Mouse (Mus musculus): ENCODE results near the gene Tcte2. TPM values are rescaled to one million over a fixed set of nuclear protein-coding genes. Genes with fewer than 3 reads are reported as not detected.

Tcte2 gene
- polyA plus RNA-seq, 1 experiment from 2014 or later = 5.9 TPM

DNA sequence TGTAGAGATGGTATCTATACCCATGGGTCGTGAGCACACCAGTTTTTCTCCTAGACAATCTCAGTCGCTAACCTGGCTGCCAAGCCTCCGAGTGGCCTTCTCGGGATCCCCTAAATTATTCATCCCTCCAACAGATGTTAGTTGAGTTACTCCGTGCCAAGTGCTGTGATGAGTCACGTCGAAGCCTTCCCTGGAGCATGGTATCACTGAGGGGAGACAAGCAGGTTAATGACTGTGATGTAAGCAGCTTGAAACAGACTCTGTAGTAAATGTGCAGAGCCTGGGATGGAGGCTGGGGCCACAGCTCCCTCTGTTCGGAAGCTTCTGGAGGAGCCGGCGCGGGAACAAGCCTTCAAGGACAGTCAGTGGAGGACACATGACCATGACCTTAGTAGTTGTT lies 44.2 kb downstream of the Tcte2 start:
- Histone ChIP-seq H3K4me1 (ENCODE audit: control insufficient read depth, insufficient read depth, low read length) (no peaks in the 10 kb centered on the region), H3K4me3 (replicated peaks; ENCODE audit: low read length) (no peak overlapping the region), H3K27ac (ENCODE audit: low read length) (no peak overlapping the region), H3K36me3 (ENCODE audit: control insufficient read depth, insufficient read depth, low read length) (no peaks in the 10 kb centered on the region), H3K9me3 (replicated peaks; ENCODE audit: control insufficient read depth, low read length) (no peaks in the 10 kb centered on the region), H3K27me3 (ENCODE audit: control insufficient read depth, insufficient read depth, low read length) (no peaks in the 10 kb centered on the region), H3K4me2 (ENCODE audit: low read depth, low read length) (no peak overlapping the region), H3K9ac (ENCODE audit: low read length) (no peak overlapping the region)
- ATAC-seq (ENCODE audit: insufficient read depth, low FRiP score) = no peak
- 82% methylated on average over 11 of the region's 11 CpGs for WGBS

GRCm38 (mm10) chr17:13716336-13716735 lies 45.3 kb downstream of the Tcte2 start:
- Histone ChIP-seq H3K4me1 (ENCODE audit: control insufficient read depth, insufficient read depth, low read length) (no peaks in the 10 kb centered on the region), H3K4me3 (replicated peaks; ENCODE audit: low read length) (no peak overlapping the region), H3K9ac (ENCODE audit: low read length) (no peak overlapping the region), H3K27ac (ENCODE audit: low read length) (no peak overlapping the region), H3K36me3 (ENCODE audit: control insufficient read depth, insufficient read depth, low read length) (no peaks in the 10 kb centered on the region), H3K4me2 (ENCODE audit: low read depth, low read length) (no peak overlapping the region), H3K27me3 (ENCODE audit: control insufficient read depth, insufficient read depth, low read length) (no peaks in the 10 kb centered on the region), H3K9me3 (replicated peaks; ENCODE audit: control insufficient read depth, low read length) (no peaks in the 10 kb centered on the region)
- ATAC-seq (ENCODE audit: insufficient read depth, low FRiP score) = no peak
- WGBS = 72% methylated on average over 6 of the region's 6 CpGs

GRCm38 (mm10) chr17:13715511-13715910 lies 46.1 kb downstream of the Tcte2 start:
- Histone ChIP-seq H3K4me2 (ENCODE audit: low read depth, low read length) (no peak overlapping the region), H3K27me3 (ENCODE audit: control insufficient read depth, insufficient read depth, low read length) (no peaks in the 10 kb centered on the region), H3K27ac (ENCODE audit: low read length) (peak overlapping the region; percentile 58), H3K36me3 (ENCODE audit: control insufficient read depth, insufficient read depth, low read length) (no peaks in the 10 kb centered on the region), H3K9me3 (replicated peaks; ENCODE audit: control insufficient read depth, low read length) (no peaks in the 10 kb centered on the region), H3K9ac (ENCODE audit: low read length) (no peak overlapping the region), H3K4me3 (replicated peaks; ENCODE audit: low read length) (no peak overlapping the region), H3K4me1 (ENCODE audit: control insufficient read depth, insufficient read depth, low read length) (no peaks in the 10 kb centered on the region)
- 70% methylated on average over 9 of the region's 9 CpGs for WGBS
- ATAC-seq (ENCODE audit: insufficient read depth, low FRiP score) = peak; percentile 34; the same call in 1 of the 2 replicates

GRCm38 (mm10) chr17:13714654-13715053 lies 47.0 kb downstream of the Tcte2 start:
- Histone ChIP-seq H3K4me1 (ENCODE audit: control insufficient read depth, insufficient read depth, low read length) (no peaks in the 10 kb centered on the region), H3K4me3 (replicated peaks; ENCODE audit: low read length) (no peak overlapping the region), H3K4me2 (ENCODE audit: low read depth, low read length) (no peak overlapping the region), H3K27me3 (ENCODE audit: control insufficient read depth, insufficient read depth, low read length) (no peaks in the 10 kb centered on the region), H3K27ac (ENCODE audit: low read length) (peak overlapping the region; percentile 19), H3K9ac (ENCODE audit: low read length) (no peak overlapping the region), H3K36me3 (ENCODE audit: control insufficient read depth, insufficient read depth, low read length) (no peaks in the 10 kb centered on the region), H3K9me3 (replicated peaks; ENCODE audit: control insufficient read depth, low read length) (no peaks in the 10 kb centered on the region)
- peak; percentile 31; the same call in 1 of the 2 replicates for ATAC-seq (ENCODE audit: insufficient read depth, low FRiP score)
- WGBS = 62% methylated on average over 4 of the region's 4 CpGs

DNA sequence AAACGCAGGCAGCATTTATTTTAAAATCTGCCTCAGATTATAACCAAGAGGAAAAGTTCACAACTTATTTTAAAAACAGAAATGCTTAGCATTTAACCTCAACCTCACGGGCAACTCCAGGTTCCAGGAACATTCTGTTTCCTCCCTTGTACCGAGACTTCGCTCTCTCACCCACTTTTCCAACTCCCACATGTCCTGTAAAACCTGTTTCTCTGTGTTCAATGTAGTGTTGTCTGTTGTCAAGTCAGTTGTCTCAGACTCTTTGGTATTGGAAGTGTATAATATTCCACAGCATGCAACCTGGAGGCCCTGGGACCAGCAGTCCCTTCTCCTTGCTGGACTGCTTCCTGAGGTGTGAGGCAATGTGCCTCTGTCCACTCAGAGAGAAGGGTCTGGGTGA lies 47.5 kb downstream of the Tcte2 start:
- ATAC-seq (ENCODE audit: insufficient read depth, low FRiP score) = no peak
- H3K36me3 ChIP-seq (ENCODE audit: control insufficient read depth, insufficient read depth, low read length) = no peaks in the 10 kb centered on the region
- no peaks in the 10 kb centered on the region for H3K9me3 ChIP-seq (replicated peaks; ENCODE audit: control insufficient read depth, low read length)
- H3K27me3 ChIP-seq (ENCODE audit: control insufficient read depth, insufficient read depth, low read length) = no peaks in the 10 kb centered on the region
- no peak overlapping the region for H3K4me2 ChIP-seq (ENCODE audit: low read depth, low read length)
- H3K4me1 ChIP-seq (ENCODE audit: control insufficient read depth, insufficient read depth, low read length) = no peaks in the 10 kb centered on the region
- H3K9ac ChIP-seq (ENCODE audit: low read length) = no peak overlapping the region
- no peak overlapping the region for H3K4me3 ChIP-seq (replicated peaks; ENCODE audit: low read length)
- 80% methylated on average over 4 of the region's 4 CpGs for WGBS
- peak overlapping the region; percentile 19; the same call in 1 of the 2 replicates for H3K27ac ChIP-seq (ENCODE audit: low read length)

DNA sequence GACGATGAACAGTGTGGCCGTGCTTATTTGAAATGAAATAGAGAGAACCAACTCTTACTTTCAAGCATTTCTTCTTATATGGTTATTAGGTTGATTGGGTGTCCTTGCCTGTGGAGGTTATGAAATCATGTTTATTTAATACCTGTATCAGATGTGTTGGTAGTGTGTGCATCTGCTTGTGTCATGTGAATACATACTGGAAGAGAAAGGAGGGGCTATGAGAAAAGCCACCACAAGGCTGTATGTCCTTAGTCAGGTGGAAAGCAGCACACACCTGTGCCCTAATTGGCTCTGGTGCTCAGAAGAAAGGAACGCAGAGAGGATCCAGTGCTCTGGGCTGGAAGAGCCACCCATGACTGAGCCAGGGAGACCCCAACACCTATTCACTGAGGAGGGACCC lies 49.1 kb downstream of the Tcte2 start:
- Histone ChIP-seq H3K4me3 (replicated peaks; ENCODE audit: low read length) (no peak overlapping the region), H3K27me3 (ENCODE audit: control insufficient read depth, insufficient read depth, low read length) (no peaks in the 10 kb centered on the region), H3K9ac (ENCODE audit: low read length) (no peak overlapping the region), H3K4me2 (ENCODE audit: low read depth, low read length) (no peak overlapping the region), H3K27ac (ENCODE audit: low read length) (no peak overlapping the region), H3K36me3 (ENCODE audit: control insufficient read depth, insufficient read depth, low read length) (no peaks in the 10 kb centered on the region), H3K4me1 (ENCODE audit: control insufficient read depth, insufficient read depth, low read length) (no peaks in the 10 kb centered on the region), H3K9me3 (replicated peaks; ENCODE audit: control insufficient read depth, low read length) (no peaks in the 10 kb centered on the region)
- WGBS = 87% methylated on average over 3 of the region's 3 CpGs
- ATAC-seq (ENCODE audit: insufficient read depth, low FRiP score) = no peak

DNA sequence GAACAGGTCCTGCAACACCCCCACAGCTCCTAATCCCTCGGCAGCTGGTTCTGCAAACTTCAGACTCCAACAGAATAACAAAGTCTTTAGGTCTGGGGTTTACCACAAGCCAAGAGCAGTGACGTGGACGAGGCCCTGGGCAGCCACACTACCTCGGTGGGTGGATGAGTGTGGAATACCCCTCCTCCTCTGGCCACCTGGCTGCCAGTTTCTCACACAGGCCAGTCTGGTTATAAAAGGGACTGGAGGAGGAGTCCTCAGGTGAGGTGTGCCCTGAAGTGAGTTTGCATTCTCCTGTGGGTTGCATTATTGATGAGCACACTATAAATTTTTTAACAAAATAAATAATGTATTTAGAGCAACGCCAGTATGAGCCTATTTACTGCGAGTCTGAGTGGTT lies 49.5 kb downstream of the Tcte2 start:
- 61% methylated on average over 6 of the region's 6 CpGs for WGBS
- no peak overlapping the region for H3K27ac ChIP-seq (ENCODE audit: low read length)
- H3K36me3 ChIP-seq (ENCODE audit: control insufficient read depth, insufficient read depth, low read length) = no peaks in the 10 kb centered on the region
- H3K4me3 ChIP-seq (replicated peaks; ENCODE audit: low read length) = no peak overlapping the region
- no peaks in the 10 kb centered on the region for H3K27me3 ChIP-seq (ENCODE audit: control insufficient read depth, insufficient read depth, low read length)
- H3K4me2 ChIP-seq (ENCODE audit: low read depth, low read length) = no peak overlapping the region
- no peaks in the 10 kb centered on the region for H3K9me3 ChIP-seq (replicated peaks; ENCODE audit: control insufficient read depth, low read length)
- no peak overlapping the region for H3K9ac ChIP-seq (ENCODE audit: low read length)
- ATAC-seq (ENCODE audit: insufficient read depth, low FRiP score) = no peak
- H3K4me1 ChIP-seq (ENCODE audit: control insufficient read depth, insufficient read depth, low read length) = no peaks in the 10 kb centered on the region

- H3K4me1 ChIP-seq (ENCODE audit: control insufficient read depth, insufficient read depth, low read length) = no peaks in the 10 kb centered on the region
- no peak overlapping the region for H3K4me3 ChIP-seq (replicated peaks; ENCODE audit: low read length)
- no peaks in the 10 kb centered on the region for H3K27me3 ChIP-seq (ENCODE audit: control insufficient read depth, insufficient read depth, low read length)
- no peaks in the 10 kb centered on the region for H3K36me3 ChIP-seq (ENCODE audit: control insufficient read depth, insufficient read depth, low read length)
- ATAC-seq (ENCODE audit: insufficient read depth, low FRiP score) = no peak
- WGBS = 70% methylated on average over 5 of the region's 5 CpGs
- no peaks in the 10 kb centered on the region for H3K9me3 ChIP-seq (replicated peaks; ENCODE audit: control insufficient read depth, low read length)
- H3K9ac ChIP-seq (ENCODE audit: low read length) = no peak overlapping the region
- no peak overlapping the region for H3K27ac ChIP-seq (ENCODE audit: low read length)
- H3K4me2 ChIP-seq (ENCODE audit: low read depth, low read length) = no peak overlapping the region
Observed at GRCm38 (mm10) chr17:13711173-13711572, 50.5 kb downstream of the Tcte2 start.

DNA sequence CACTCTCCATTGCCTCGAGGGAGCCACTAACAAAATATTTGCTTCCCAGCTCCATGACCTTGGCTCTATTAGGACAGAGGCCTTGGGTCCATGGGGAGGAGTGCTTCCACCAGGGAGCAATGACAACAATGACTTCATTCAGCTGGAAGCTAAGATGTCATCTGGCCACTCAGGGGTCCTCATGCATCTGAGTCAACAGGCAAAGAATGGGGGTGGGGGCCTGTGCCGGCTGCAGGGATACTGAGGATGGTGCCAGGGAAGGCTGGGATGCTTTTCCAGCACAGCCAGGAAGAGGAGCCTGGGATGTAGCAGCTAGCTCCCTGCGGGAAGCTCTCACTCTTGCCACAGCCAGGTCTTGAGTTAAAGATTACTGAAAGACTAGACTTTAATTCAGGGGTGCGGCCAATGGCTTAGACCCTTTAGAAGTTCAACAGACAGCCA lies 56.1 kb downstream of the Tcte2 start:
- Histone ChIP-seq H3K36me3 (ENCODE audit: control insufficient read depth, insufficient read depth, low read length) (no peaks in the 10 kb centered on the region), H3K27me3 (ENCODE audit: control insufficient read depth, insufficient read depth, low read length) (no peaks in the 10 kb centered on the region), H3K4me1 (ENCODE audit: control insufficient read depth, insufficient read depth, low read length) (peaks cover 16% of the 10 kb centered on the region), H3K9ac (ENCODE audit: low read length) (no peak overlapping the region), H3K4me3 (replicated peaks; ENCODE audit: low read length) (no peak overlapping the region), H3K9me3 (replicated peaks; ENCODE audit: control insufficient read depth, low read length) (no peaks in the 10 kb centered on the region), H3K27ac (ENCODE audit: low read length) (no peak overlapping the region), H3K4me2 (ENCODE audit: low read depth, low read length) (no peak overlapping the region)
- 44% methylated on average over 4 of the region's 4 CpGs for WGBS
- no peak for ATAC-seq (ENCODE audit: insufficient read depth, low FRiP score)

All from stomach, embryonic 16.5 days (tissue).